ENCODE assay signal across 27 mouse cellular contexts in genomic region chr17:46426496-46426895, GRCm38 (mm10). TPM values are rescaled to one million over a fixed set of nuclear protein-coding genes. Genes with fewer than 3 reads are reported as not detected.
DNase-seq lines count a peak whose midpoint lies in the region; TF ChIP-seq lines count a peak whose summit lies in the region.
"Had no signal": no experiment of that assay in that cellular context is flagged by ENCODE, and none has a peak within 500 bp of the region (broad histone marks: within the 10 kb centered on the region; RNA-seq: fewer than 3 reads in every experiment).

No protein-coding gene starts in this region.

- DNase-seq in adrenal gland, adult 2 months, result peak; percentile 34
- no peak for DNase-seq in adrenal gland, adult (ENCODE audit: inconsistent age in 2 of 2, low spot score in 1 of 2)
- peak; percentile 42 for DNase-seq in gastrocnemius, adult 2 months
- DNase-seq in gastrocnemius, adult 18-20 months (ENCODE audit: low spot score), result no peak
- peak; percentile 22 for DNase-seq in heart, adult 8-10 months (ENCODE audit: low spot score)
- DNase-seq in heart, postnatal 4 days, result no peak
- DNase-seq in lung, postnatal 36 days, result peak; percentile 14
- DNase-seq in lung, postnatal 25 days (ENCODE audit: low spot score), result no peak
- DNase-seq: adrenal gland, postnatal 25 days; B cell, adult 2 months; cerebellum, adult 9-10 months; embryo, embryonic 11 days; gastrocnemius, postnatal 10 days; kidney, adult 11 months; kidney, adult 9 months had no signal

- no peak overlapping the region for H3K27ac ChIP-seq in gastrocnemius, adult 2 months
- H3K27ac ChIP-seq: embryonic facial prominence, embryonic 15.5 days; forebrain, embryonic 10.5 days; hindbrain, embryonic 13.5 days; hindbrain, postnatal 0 days had no signal

- no peak for TF ChIP-seq CTCF in gastrocnemius, adult 2 months (IDR thresholded peaks at IDR 0.05)

- H3K4me3 ChIP-seq in gastrocnemius, adult 2 months, result no peak overlapping the region
- H3K4me3 ChIP-seq: embryonic facial prominence, embryonic 15.5 days; erythroblast, embryonic 14.5 days; forebrain, embryonic 10.5 days; hindbrain, embryonic 13.5 days had no signal

- intact Hi-C loops in gastrocnemius, adult 2 months (cut with DNase I), result no loop called here

RNA-seq across cellular contexts. Expression of gene Crip3, which starts 2.2 kb away (rescaled TPM):
- total RNA-seq in adrenal gland, adult 2 months (2021), result under 1 TPM; 0.38 to 0.69 TPM
- 0.82 and 1.4 TPM in 2 replicates for polyA plus RNA-seq in adrenal gland, adult 2 months (2012; rRNA removed)
- total RNA-seq in gastrocnemius, adult 2 months (2021), result under 1 TPM; 0.33 to 0.66 TPM
- under 1 TPM; 0.28 to 0.59 TPM for total RNA-seq in gastrocnemius, adult 18-20 months (2021)
- total RNA-seq in heart, adult 8-10 months (2022), result 1 to 10 TPM in 1 of 4 experiments, under 1 TPM in 3; 0.54 to 1.0 (median 0.88) TPM
- total RNA-seq in heart, postnatal 4 days (2021), result under 1 TPM; 0.36 to 0.52 TPM
- total RNA-seq: G1E; hematopoietic stem cell, adult 5-6 weeks had no signal
- polyA plus RNA-seq: CD4-positive, CD25-positive, alpha-beta regulatory T cell, adult 4 months; erythroblast, embryonic 14.5 days; G1E had no signal

RNA-seq across cellular contexts. Expression of gene Slc22a7, which starts 11.8 kb away (rescaled TPM):
- total RNA-seq in adrenal gland, adult 2 months (2021), result under 1 TPM in 1 of 2 experiments, not detected in 1; 0.37 TPM
- 0.06 TPM in 1 of 2 replicates, not detected in the other for polyA plus RNA-seq in adrenal gland, adult 2 months (2012; rRNA removed)
- not detected for total RNA-seq in gastrocnemius, adult 2 months (2021)
- under 1 TPM in 1 of 2 experiments, not detected in 1; 0.14 TPM for total RNA-seq in gastrocnemius, adult 18-20 months (2021)
- total RNA-seq in heart, adult 8-10 months (2022), result not detected
- not detected for total RNA-seq in heart, postnatal 4 days (2021)
- total RNA-seq: adrenal gland, postnatal 25 days; G1E; hematopoietic stem cell, adult 5-6 weeks; hindbrain, postnatal 0 days had no signal
- polyA plus RNA-seq: CD4-positive, CD25-positive, alpha-beta regulatory T cell, adult 4 months; embryonic facial prominence, embryonic 11.5 days; erythroblast, embryonic 14.5 days; forebrain, embryonic 10.5 days; forebrain, embryonic 14.5 days; G1E; heart, embryonic 14.5 days; hindbrain, embryonic 13.5 days; hindbrain, postnatal 0 days; intestine, embryonic 14.5 days had no signal

RNA-seq across cellular contexts. Expression of gene Zfp318, which starts 43.0 kb away (rescaled TPM):
- 10 to 100 TPM; 22.0 to 28.5 TPM for total RNA-seq in adrenal gland, adult 2 months (2021)
- polyA plus RNA-seq in adrenal gland, adult 2 months (2012; rRNA removed), result 9.3 TPM in 2 replicates
- total RNA-seq in gastrocnemius, adult 2 months (2021), result 10 to 100 TPM; 14.1 to 17.4 TPM
- total RNA-seq in gastrocnemius, adult 18-20 months (2021), result 10 to 100 TPM; 14.0 to 15.5 TPM
- total RNA-seq in heart, adult 8-10 months (2022), result 10 to 100 TPM; 15.2 to 21.6 (median 17.2) TPM
- 10 to 100 TPM; 24.2 to 25.8 TPM for total RNA-seq in heart, postnatal 4 days (2021)

Comparison
In these comparisons a context has a peak if more than half of its experiments do, and no peak if none do; other contexts are left out.
1. DNase-seq: peak in adrenal gland, adult 2 months (single experiment), gastrocnemius, adult 2 months (single experiment), heart, adult 8-10 months (single experiment) and lung, postnatal 36 days (single experiment); none in adrenal gland, adult (0 of 2), gastrocnemius, adult 18-20 months (single experiment), heart, postnatal 4 days (single experiment) and lung, postnatal 25 days (single experiment).